Mouse (Mus musculus) intestine, embryonic 15.5 days (tissue): ENCODE data around the gene Gm21671. TPM values are rescaled to one million over a fixed set of nuclear protein-coding genes. Genes with fewer than 3 reads are reported as not detected.
"Not testable (repeated sequence)": the region's sequence is repeated elsewhere in the genome, so short reads cannot be mapped to it uniquely, and the experiment has no call there.

Source experiments
- ATAC-seq: fragments of 200-750 bp; cut with Nextera tagmentation; 2 replicates; pipeline ENCODE4 v1.8.0; 2017; ENCODE audit warnings: moderate TSS enrichment, moderate library complexity
- H3K27ac ChIP-seq: fragments of 300-500 bp; sonication (generic); 2 replicates; pipeline ENCODE4 v1.5.1; 2015; ENCODE audit warnings: mild to moderate bottlenecking, inconsistent platforms
- H3K27me3 ChIP-seq: fragments of 300-500 bp; sonication (generic); replicated peaks from 2 replicates; pipeline ENCODE4 v1.6.1; 2015; ENCODE audit warnings: inconsistent platforms
- H3K36me3 ChIP-seq: fragments of 300-500 bp; sonication (generic); 2 replicates; pipeline ENCODE4 v1.6.1; 2015; ENCODE audit warnings: inconsistent platforms
- H3K4me1 ChIP-seq: fragments of 300-500 bp; sonication (generic); replicated peaks from 2 replicates; pipeline ENCODE4 v1.6.1; 2015; ENCODE audit warnings: inconsistent platforms
- H3K4me2 ChIP-seq: fragments of 300-500 bp; sonication (generic); replicated peaks from 2 replicates; pipeline ENCODE4 v1.6.1; 2015; ENCODE audit warnings: mild to moderate bottlenecking, inconsistent platforms
- H3K4me3 ChIP-seq: fragments of 300-500 bp; sonication (generic); replicated peaks from 2 replicates; pipeline ENCODE4 v1.5.1; 2015; ENCODE audit warnings: inconsistent platforms
- H3K9ac ChIP-seq: fragments of 300-500 bp; sonication (generic); 2 replicates; pipeline ENCODE4 v1.6.1; 2015; ENCODE audit warnings: inconsistent platforms
- H3K9me3 ChIP-seq: fragments of 300-500 bp; sonication (generic); 2 replicates; pipeline ENCODE4 v1.6.1; 2016; ENCODE audit warnings: inconsistent platforms
- WGBS: fragments of 180-500 bp; shearing (Covaris S2); methylation state at CpG from one replicate; pipeline ENCODE4 v1.1.7; 2015; 5-methylcytosine and 5-hydroxymethylcytosine counted together
- polyA plus RNA-seq: library from polyadenylated mRNA; unstranded; fragments of >200 nt; fragmentation: Nextera tagmentation; extraction: Ambion mirVana; gene quantifications from 2 replicates; pipeline ENCODE4 v1.2.1, GENCODE M21; 2015

The Gm21671 gene
- polyA plus RNA-seq = not detected in 2 replicates

DNA sequence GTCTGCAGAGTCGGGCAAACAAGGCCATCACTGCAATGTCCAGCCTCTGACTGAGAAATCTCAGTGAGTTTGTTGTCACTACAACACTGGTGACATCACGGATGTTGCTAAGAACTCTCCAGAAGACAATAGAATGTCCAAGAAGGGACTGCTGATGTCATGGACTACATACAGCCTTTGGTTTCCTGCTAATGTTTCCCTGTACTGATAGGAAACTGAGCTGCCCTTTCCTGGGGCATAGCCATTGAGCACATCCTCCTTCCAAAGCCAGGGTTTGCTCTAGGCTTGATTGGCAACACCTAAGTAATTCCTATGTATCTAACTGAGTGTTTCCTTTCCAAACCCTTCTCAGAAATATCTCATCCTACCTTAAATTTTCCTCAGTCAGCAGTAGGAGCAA is at the start of gene Gm21671:
Gene Gm21671, minus strand, starts transcription at position 101 of the 400 bp plus-strand sequence.
- H3K4me1 ChIP-seq = not testable (repeated sequence)
- 76% methylated on average over 2 of the region's 2 CpGs for WGBS

DNA sequence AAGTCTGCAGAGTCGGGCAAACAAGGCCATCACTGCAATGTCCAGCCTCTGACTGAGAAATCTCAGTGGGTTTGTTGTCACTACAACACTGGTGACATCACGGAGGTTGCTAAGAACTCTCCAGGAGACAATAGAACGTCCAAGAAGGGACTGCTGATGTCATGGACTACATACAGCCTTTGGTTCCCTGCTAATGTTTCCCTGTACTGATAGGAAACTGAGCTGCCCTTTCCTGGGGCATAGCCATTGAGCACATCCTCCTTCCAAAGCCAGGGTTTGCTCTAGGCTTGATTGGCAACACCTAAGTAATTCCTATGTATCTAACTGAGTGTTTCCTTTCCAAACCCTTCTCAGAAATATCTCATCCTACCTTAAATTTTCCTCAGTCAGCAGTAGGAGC is 34.3 kb upstream of the Gm21671 start, which contains the start of gene Gm21698:
Gene Gm21698, minus strand, starts transcription at position 101 of the 400 bp plus-strand sequence.
- H3K9ac ChIP-seq, H3K27ac ChIP-seq, ATAC-seq, H3K36me3 ChIP-seq, H3K27me3 ChIP-seq, H3K4me1 ChIP-seq, H3K4me2 ChIP-seq, H3K9me3 ChIP-seq, H3K4me3 ChIP-seq: not testable (repeated sequence)
- WGBS = no CpG with 5 or more reads among the region's 3 CpGs

More for the DNA sequence above, at the start of gene Gm21671:
- H3K36me3 ChIP-seq, ATAC-seq, H3K4me3 ChIP-seq, H3K27me3 ChIP-seq, H3K9me3 ChIP-seq, H3K9ac ChIP-seq, H3K4me2 ChIP-seq, H3K27ac ChIP-seq: not testable (repeated sequence)

DNA sequence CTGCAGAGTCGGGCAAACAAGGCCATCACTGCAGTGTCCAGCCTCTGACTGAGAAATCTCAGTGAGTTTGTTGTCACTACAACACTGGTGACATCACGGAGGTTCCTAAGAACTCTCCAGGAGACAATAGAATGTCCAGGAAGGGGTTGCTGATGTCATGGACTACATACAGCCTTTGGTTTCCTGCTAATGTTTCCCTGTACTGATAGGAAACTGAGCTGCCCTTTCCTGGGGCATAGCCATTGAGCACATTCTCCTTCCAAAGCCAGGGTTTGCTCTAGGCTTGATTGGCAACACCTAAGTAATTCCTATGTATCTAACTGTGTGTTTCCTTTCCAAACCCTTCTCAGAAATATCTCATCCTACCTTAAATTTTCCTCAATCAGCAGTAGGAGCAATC is 18.3 kb upstream of the Gm21671 start, which contains the start of gene Gm21680:
Gene Gm21680, minus strand, starts transcription at position 101 of the 400 bp plus-strand sequence.
- H3K9me3 ChIP-seq, H3K27me3 ChIP-seq, H3K4me1 ChIP-seq, H3K4me3 ChIP-seq, H3K4me2 ChIP-seq, H3K36me3 ChIP-seq, H3K27ac ChIP-seq, H3K9ac ChIP-seq, ATAC-seq: not testable (repeated sequence)
- no CpG with 5 or more reads among the region's 2 CpGs for WGBS

DNA sequence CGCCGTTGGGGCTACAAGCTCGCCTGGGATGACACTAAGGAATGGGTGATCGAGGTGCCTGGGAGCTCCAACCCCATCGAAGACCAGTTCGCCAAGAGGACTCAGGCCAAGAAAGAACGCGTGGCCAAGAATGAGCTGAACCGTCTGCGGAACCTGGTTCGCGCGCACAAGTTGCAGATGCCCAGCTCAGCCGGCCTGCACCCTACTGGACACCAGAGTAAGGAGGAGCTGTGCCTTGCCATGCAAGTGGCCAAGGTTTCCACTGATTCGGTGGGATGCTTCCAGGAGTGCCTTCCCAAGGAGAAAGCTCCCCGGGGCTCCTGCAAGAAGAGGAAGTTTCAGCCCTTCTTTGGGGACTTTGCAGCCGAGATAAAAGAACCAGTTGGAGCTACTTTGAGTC is 2.8 kb upstream of the Gm21671 start:
- H3K4me1 ChIP-seq, H3K36me3 ChIP-seq, H3K9me3 ChIP-seq, H3K27ac ChIP-seq, H3K9ac ChIP-seq, ATAC-seq, H3K4me3 ChIP-seq, H3K27me3 ChIP-seq: not testable (repeated sequence)
- peak overlapping the region; percentile 38; the same call in 1 of the 2 replicates for H3K4me2 ChIP-seq
- 44% methylated on average over 17 of the region's 17 CpGs for WGBS

DNA sequence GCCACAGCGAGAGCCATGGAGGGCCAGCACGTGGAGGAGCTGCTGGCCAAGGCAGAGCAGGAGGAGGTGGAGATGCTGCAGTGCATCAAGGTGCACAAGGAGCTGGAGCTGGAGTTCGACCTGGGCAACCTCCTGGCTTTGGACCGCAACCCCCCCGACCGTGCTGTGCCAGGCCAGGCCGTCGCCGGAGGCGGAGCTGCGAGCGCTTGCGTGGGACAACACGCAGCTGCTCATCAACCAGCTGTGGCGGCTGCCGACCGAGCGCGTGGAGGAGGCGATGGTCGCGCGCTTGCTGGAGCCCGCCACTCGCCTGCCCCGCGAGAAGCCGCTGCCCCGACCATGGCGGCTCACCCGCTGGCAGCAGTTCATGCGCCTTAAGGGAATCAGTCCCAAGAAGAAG is 2.4 kb upstream of the Gm21671 start:
- ATAC-seq = 0 out of 2 replicates have a peak, but pooled peaks have one; percentile 34
- not testable (repeated sequence) for H3K4me3 ChIP-seq

DNA sequence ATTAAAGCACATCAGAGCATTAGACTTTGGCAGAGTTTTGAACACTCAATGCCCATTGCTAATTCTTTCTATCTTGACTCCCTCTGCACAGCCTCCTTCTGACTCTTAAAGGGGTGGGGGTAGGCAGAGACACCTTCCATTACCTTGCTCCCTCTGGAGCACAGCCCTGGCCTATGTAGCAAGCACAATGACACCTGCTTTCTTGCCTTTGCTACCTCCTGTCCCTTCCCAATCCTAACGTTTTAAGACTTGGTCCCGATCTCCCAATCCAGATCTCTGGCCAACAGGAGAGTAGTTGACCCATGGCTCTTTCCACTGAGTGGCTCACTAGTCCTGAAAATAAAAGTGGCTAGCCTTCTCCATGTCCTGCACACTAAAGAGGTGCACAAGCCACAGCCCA is 8.8 kb downstream of the Gm21671 start:
- not testable (repeated sequence) for H3K9me3 ChIP-seq, H3K4me1 ChIP-seq, H3K36me3 ChIP-seq, H3K4me3 ChIP-seq, H3K9ac ChIP-seq, H3K27ac ChIP-seq, H3K4me2 ChIP-seq, ATAC-seq, H3K27me3 ChIP-seq
- 83% methylated on average over 2 of the region's 2 CpGs for WGBS

More for the DNA sequence above, 2.4 kb upstream of the Gm21671 start:
- H3K4me2 ChIP-seq = peak overlapping the region; percentile 38
- H3K9ac ChIP-seq, H3K27me3 ChIP-seq, H3K4me1 ChIP-seq, H3K36me3 ChIP-seq, H3K27ac ChIP-seq, H3K9me3 ChIP-seq: not testable (repeated sequence)
- WGBS = 20% methylated on average over 32 of the region's 32 CpGs

DNA sequence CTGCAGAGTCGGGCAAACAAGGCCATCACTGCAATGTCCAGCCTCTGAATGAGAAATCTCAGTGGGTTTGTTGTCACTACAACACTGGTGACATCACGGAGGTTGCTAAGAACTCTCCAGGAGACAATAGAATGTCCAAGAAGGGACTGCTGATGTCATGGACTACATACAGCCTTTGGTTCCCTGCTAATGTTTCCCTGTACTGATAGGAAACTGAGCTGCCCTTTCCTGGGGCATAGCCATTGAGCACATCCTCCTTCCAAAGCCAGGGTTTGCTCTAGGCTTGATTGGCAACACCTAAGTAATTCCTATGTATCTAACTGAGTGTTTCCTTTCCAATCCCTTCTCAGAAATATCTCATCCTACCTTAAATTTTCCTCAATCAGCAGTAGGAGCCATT is 11.9 kb downstream of the Gm21671 start, which contains the start of gene Gm21663:
Gene Gm21663, minus strand, starts transcription at position 101 of the 400 bp plus-strand sequence.
- ATAC-seq, H3K9me3 ChIP-seq: not testable (repeated sequence)
- WGBS = 59% methylated on average over 2 of the region's 2 CpGs

More for the DNA sequence above, 11.9 kb downstream of the Gm21671 start, which contains the start of gene Gm21663:
- H3K27me3 ChIP-seq, H3K27ac ChIP-seq, H3K4me3 ChIP-seq, H3K4me1 ChIP-seq, H3K9ac ChIP-seq, H3K4me2 ChIP-seq, H3K36me3 ChIP-seq: not testable (repeated sequence)

Other genes starting within 250 kb of the Gm21671 start
- 5.9 and 6.2 TPM in 2 replicates for gene Xrcc2, start 248.6 kb downstream of the Gm21671 start, polyA plus RNA-seq
- gene Actr3b, start 194.4 kb downstream of the Gm21671 start, polyA plus RNA-seq = 2.7 and 3.1 TPM in 2 replicates
- gene Gm21663, start 12.0 kb downstream of the Gm21671 start, polyA plus RNA-seq = not detected in 2 replicates
- gene Gm21680, start 18.2 kb upstream of the Gm21671 start, polyA plus RNA-seq = 0.10 TPM in 1 of 2 replicates, not detected in the other
- gene Gm21698, start 34.2 kb upstream of the Gm21671 start, polyA plus RNA-seq = 0.14 TPM in 1 of 2 replicates, not detected in the other
- gene Gm1979, start 50.4 kb upstream of the Gm21671 start, polyA plus RNA-seq = not detected in 2 replicates
- not detected in 2 replicates for gene Gm5862, start 68.5 kb upstream of the Gm21671 start, polyA plus RNA-seq
- gene Speer4a, start 85.1 kb upstream of the Gm21671 start, polyA plus RNA-seq = not detected in 2 replicates
- gene Gm7347, start 104.2 kb upstream of the Gm21671 start, polyA plus RNA-seq = not detected in 2 replicates
- not detected in 2 replicates for gene Gm10471, start 134.9 kb upstream of the Gm21671 start, polyA plus RNA-seq
- gene 5031410I06Rik, start 150.9 kb upstream of the Gm21671 start, polyA plus RNA-seq = 0.21 TPM in 1 of 2 replicates, not detected in the other
- gene Gm10220, start 167.0 kb upstream of the Gm21671 start, polyA plus RNA-seq = not detected in 2 replicates